Mouse (Mus musculus) liver, embryonic 14.5 days (tissue): ENCODE measurements at regions not wholly inside any gene's neighbourhood (a gene's known extent, or its start where the extent isn't known, plus 50 kb on each side); places are given as distances from the start of the nearest gene placed in this dataset.

Source experiments
- ATAC-seq: fragments of 200-750 bp; cut with Nextera tagmentation; 2 replicates; pipeline ENCODE4 v1.8.0; 2017; ENCODE audit warnings: moderate number of reproducible peaks, mild to moderate bottlenecking, moderate library complexity; ENCODE audit not compliant: insufficient read depth
- DNase-seq, 3 experiments: peaks; one replicate each; pipeline ENCODE4 v3.0.0-alpha.2; 2012 to 2013; ENCODE audit warnings: low read depth in 3 of 3, low spot score in 3 of 3
- H3K27ac ChIP-seq: fragments of 300-500 bp; sonication (generic); 2 replicates; pipeline ENCODE4 v1.5.1; 2014; ENCODE audit warnings: moderate library complexity, mild to moderate bottlenecking, control low read depth, inconsistent platforms
- H3K27me3 ChIP-seq: fragments of 300-500 bp; sonication (generic); 2 replicates; pipeline ENCODE4 v1.6.1; 2014; ENCODE audit warnings: mild to moderate bottlenecking, low read length, moderate library complexity; ENCODE audit not compliant: control insufficient read depth, insufficient read depth
- H3K36me3 ChIP-seq: fragments of 300-500 bp; sonication (generic); replicated peaks from 2 replicates; pipeline ENCODE4 v1.6.1; 2014; ENCODE audit warnings: low read depth; ENCODE audit not compliant: control insufficient read depth, insufficient read depth
- H3K4me1 ChIP-seq, 2 experiments: fragments of 200-500 bp in 1 of 2; fragments of 300-500 bp in 1 of 2; sonication (generic) in 1 of 2; replicated peaks; 2 replicates each; pipeline ENCODE4 v1.6.1; 2012 to 2014; ENCODE audit warnings: antibody characterized with exemption in 1 of 2, inconsistent platforms in 1 of 2, low read length in 1 of 2; ENCODE audit not compliant: control insufficient read depth in 2 of 2, insufficient read depth in 2 of 2
- H3K4me2 ChIP-seq: fragments of 300-500 bp; sonication (generic); 2 replicates; pipeline ENCODE4 v1.6.1; 2014; ENCODE audit warnings: low read depth, mild to moderate bottlenecking, control low read depth, moderate library complexity
- H3K4me3 ChIP-seq, 2 experiments: fragments of 200-500 bp in 1 of 2; fragments of 300-500 bp in 1 of 2; sonication (generic) in 1 of 2; 2 replicates each; pipeline ENCODE4 v1.5.1; 2012 to 2014; ENCODE audit warnings: low read depth in 2 of 2, low read length in 2 of 2, mild to moderate bottlenecking in 2 of 2, control low read depth in 1 of 2, inconsistent platforms in 1 of 2, moderate library complexity in 1 of 2; ENCODE audit not compliant: insufficient read depth in 1 of 2
- H3K9ac ChIP-seq: fragments of 300-500 bp; sonication (generic); replicated peaks from 2 replicates; pipeline ENCODE4 v1.6.1; 2014; ENCODE audit warnings: mild to moderate bottlenecking, control low read depth, moderate library complexity
- H3K9me3 ChIP-seq: fragments of 300-500 bp; sonication (generic); 2 replicates; pipeline ENCODE4 v1.6.1; 2016; ENCODE audit warnings: low read length, mixed read lengths; ENCODE audit not compliant: control insufficient read depth
- CTCF ChIP-seq: IDR thresholded peaks from 2 replicates; pipeline ENCODE4 v1.5.1; 2016; ENCODE audit warnings: antibody characterized with exemption, low read depth, control low read depth
- EP300 ChIP-seq: IDR thresholded peaks from 2 replicates; pipeline ENCODE4 v1.6.1; 2016; ENCODE audit warnings: antibody characterized with exemption, low read depth
- WGBS: fragments of 180-500 bp; shearing (Covaris S2); extraction: QIAGEN DNeasy Blood & Tissue Kit; methylation state at CpG from one replicate; pipeline ENCODE4 v1.1.7; 2014; ENCODE audit not compliant: insufficient replicate concordance; 5-methylcytosine and 5-hydroxymethylcytosine counted together

- no peaks in the 10 kb centered on the region for H3K36me3 ChIP-seq
- WGBS = 56% methylated on average over 5 of the region's 5 CpGs
- no peak for TF ChIP-seq EP300
- no peak for TF ChIP-seq CTCF
- H3K27me3 ChIP-seq = no peaks in the 10 kb centered on the region
- no peaks in the 10 kb centered on the region for H3K4me1 ChIP-seq
- H3K9me3 ChIP-seq = no peaks in the 10 kb centered on the region
- ATAC-seq (no peak), DNase-seq (no peak)
- H3K27ac ChIP-seq = no peak overlapping the region
- H3K9ac ChIP-seq = no peak overlapping the region
- no peak overlapping the region for H3K4me3 ChIP-seq
- H3K4me2 ChIP-seq = no peak overlapping the region
Measured at GRCm38 (mm10) chr10:111741301-111741945, 231.0 kb upstream of the Krr1 start.

- DNase-seq = no peak
- Histone ChIP-seq H3K4me2 (no peak overlapping the region), H3K9me3 (no peaks in the 10 kb centered on the region), H3K4me3 (no peak overlapping the region), H3K4me1 (no peaks in the 10 kb centered on the region), H3K36me3 (no peaks in the 10 kb centered on the region), H3K9ac (no peak overlapping the region), H3K27me3 (no peaks in the 10 kb centered on the region), H3K27ac (no peak overlapping the region)
- ATAC-seq = no peak
- TF ChIP-seq EP300 = no peak
- TF ChIP-seq CTCF = no peak
- 81% methylated on average over 9 of the region's 9 CpGs for WGBS
Measured at GRCm38 (mm10) chr10:111743291-111743690, 229.2 kb upstream of the Krr1 start.

GRCm38 (mm10) chr10:111745116-111745515, 227.3 kb upstream of the Krr1 start:
- no peak for TF ChIP-seq CTCF
- Histone ChIP-seq H3K9ac (no peak overlapping the region), H3K4me2 (no peak overlapping the region), H3K4me3 (no peak overlapping the region), H3K4me1 (no peaks in the 10 kb centered on the region), H3K27ac (no peak overlapping the region), H3K27me3 (no peaks in the 10 kb centered on the region), H3K36me3 (no peaks in the 10 kb centered on the region), H3K9me3 (no peaks in the 10 kb centered on the region)
- 59% methylated on average over 3 of the region's 3 CpGs for WGBS
- no peak for DNase-seq
- no peak for ATAC-seq

- Histone ChIP-seq H3K27ac (no peak overlapping the region), H3K9me3 (no peaks in the 10 kb centered on the region)
Measured at GRCm38 (mm10) chr10:111746067-111746878, 226.2 kb upstream of the Krr1 start.

GRCm38 (mm10) chr10:111746879-111747477, 225.5 kb upstream of the Krr1 start:
- no peak overlapping the region for H3K4me2 ChIP-seq
- no peaks in the 10 kb centered on the region for H3K4me1 ChIP-seq
- DNase-seq (no peak), ATAC-seq (no peak)
- H3K36me3 ChIP-seq = no peaks in the 10 kb centered on the region
- 60% methylated on average over 6 of the region's 6 CpGs for WGBS
- no peaks in the 10 kb centered on the region for H3K27me3 ChIP-seq
- no peaks in the 10 kb centered on the region for H3K9me3 ChIP-seq
- no peak overlapping the region for H3K27ac ChIP-seq
- TF ChIP-seq CTCF (no peak), EP300 (no peak)
- no peak overlapping the region for H3K9ac ChIP-seq
- no peak overlapping the region for H3K4me3 ChIP-seq

More at GRCm38 (mm10) chr10:111746067-111746878, 226.2 kb upstream of the Krr1 start:
- no peak overlapping the region for H3K4me2 ChIP-seq
- peak; percentile 52 for ATAC-seq
- no peaks in the 10 kb centered on the region for H3K36me3 ChIP-seq
- 29% methylated on average over 12 of the region's 12 CpGs for WGBS
- TF ChIP-seq EP300 (no peak), CTCF (no peak)
- no peaks in the 10 kb centered on the region for H3K27me3 ChIP-seq
- H3K4me1 ChIP-seq = no peaks in the 10 kb centered on the region
- no peak overlapping the region for H3K4me3 ChIP-seq
- DNase-seq = no peak
- H3K9ac ChIP-seq = no peak overlapping the region
